Mouse (Mus musculus) Patski (cell line): Measurements from ENCODE around the gene Ywhah. TPM values are rescaled to one million over a fixed set of nuclear protein-coding genes. Genes with fewer than 3 reads are reported as not detected.

ENCODE experiments used
- ATAC-seq: fragments of 100-300 bp; one replicate; pipeline ENCODE4 v1.8.0; 2021
- CTCF ChIA-PET: fragments of 350-600 bp; sonication (Branson Sonifier 250); formaldehyde crosslinking; loops from one replicate; lab custom pipeline; 2022; ENCODE audit warnings: inconsistent platforms; lab: Charles Lee
- POLR2A ChIA-PET: fragments of 350-600 bp; sonication (Branson Sonifier 250); formaldehyde crosslinking; loops from one replicate; lab custom pipeline; 2022; ENCODE audit warnings: antibody characterized with exemption, inconsistent platforms; lab: Charles Lee
- DNase-seq: peaks from one replicate; pipeline ENCODE4 v3.0.0-alpha.2; 2011; ENCODE audit warnings: low read depth, low spot score
- H3K27me3 ChIP-seq: fragments of 371-371 bp; one replicate; pipeline ENCODE4 v1.5.1; 2021
- CTCF ChIP-seq: fragments of 100-300 bp; IDR thresholded peaks from one replicate; pipeline ENCODE4 v1.5.1; 2021
- in situ Hi-C: fragments of 300-500 bp; cut with MboI; formaldehyde crosslinking; loops from 3 replicates; pipeline ENCODE4 v1.11.1; 2018; ENCODE audit warnings: low pct_unique_long_range_greater_than_20kb, mixed read lengths
- polyA plus RNA-seq: library from polyadenylated mRNA; unstranded; gene quantifications from one replicate; pipeline ENCODE4 v1.2.3, GENCODE M21; 2021

The Ywhah gene
- polyA plus RNA-seq, 1 experiment from 2014 or later, result 296 TPM

GRCm38 (mm10) chr5:33009818-33010812 is 8.5 kb upstream of the Ywhah start:
- no peak for TF ChIP-seq CTCF
- in situ Hi-C loops, result no loop called here
- ChIA-PET POLR2A (interaction anchor here (0.6 kb wide), 1 partner anchor 11 kb away, joined by 7 read pairs; no protein-coding TSS in a partner anchor), CTCF (interaction anchor here (1.2 to 5.6 kb wide), 2 partner anchors 11 to 16 kb away, joined by 3 to 26 read pairs; no protein-coding TSS in a partner anchor)
- no peak for DNase-seq
- H3K27me3 ChIP-seq, result no peaks in the 10 kb centered on the region
- ATAC-seq, result peak; percentile 12

DNA sequence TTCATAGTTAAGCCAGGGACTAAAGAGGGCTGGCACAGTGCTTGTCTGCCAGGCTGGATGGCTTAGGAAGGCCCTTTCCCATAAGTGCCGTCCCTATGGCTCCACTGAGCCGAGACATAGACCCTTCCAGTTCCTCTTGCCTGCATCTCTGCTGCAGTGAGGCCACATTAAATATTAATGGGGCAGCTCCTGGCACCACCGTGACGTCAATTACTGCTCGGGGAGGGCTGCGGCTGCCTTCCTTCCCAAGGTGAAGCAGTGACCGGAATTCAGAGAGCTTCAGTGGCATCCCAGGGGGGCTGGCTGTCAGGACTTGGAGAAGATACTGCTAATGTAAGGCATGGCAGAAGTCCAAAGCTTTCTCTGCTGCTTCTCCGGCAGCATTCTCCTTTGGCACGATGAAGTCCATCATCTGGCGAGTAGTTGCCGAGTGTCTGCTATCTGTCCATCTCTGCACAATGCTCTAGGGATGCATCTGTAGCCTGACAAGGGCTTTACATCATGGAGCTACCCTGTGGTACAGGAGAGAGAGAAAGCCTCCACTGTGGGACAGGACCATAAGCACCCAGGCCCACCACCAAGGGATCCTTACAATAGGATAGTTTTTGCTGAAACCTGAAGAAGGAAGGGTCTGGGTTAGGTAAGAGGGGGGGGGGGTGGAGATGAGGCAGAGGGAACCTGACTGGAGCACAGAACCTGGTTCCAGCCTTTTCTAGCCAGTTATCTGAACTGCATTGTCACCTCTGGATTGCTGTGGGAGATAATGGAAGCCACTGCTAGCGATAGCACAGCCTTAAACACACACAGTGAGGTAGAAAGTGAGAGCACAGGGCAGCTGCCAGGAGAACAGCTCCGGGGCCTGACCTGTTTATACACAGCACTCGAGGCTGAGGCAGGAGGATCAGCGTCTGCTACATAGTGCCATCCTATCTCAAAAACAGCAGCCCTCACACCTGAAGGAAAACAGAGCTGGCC is 7.2 kb upstream of the Ywhah start:
- ATAC-seq (no peak), DNase-seq (no peak)
- POLR2A ChIA-PET, result no interaction called here
- CTCF ChIA-PET, result interaction anchor here (5.6 kb wide), 1 partner anchor 10 kb away, joined by 26 read pairs; no protein-coding TSS in a partner anchor
- TF ChIP-seq CTCF, result no peak
- in situ Hi-C loops, result no loop called here
- H3K27me3 ChIP-seq, result no peaks in the 10 kb centered on the region

GRCm38 (mm10) chr5:33014096-33014495 is 4.5 kb upstream of the Ywhah start:
- in situ Hi-C loops, result no loop called here
- no peak for TF ChIP-seq CTCF
- ATAC-seq, result no peak
- ChIA-PET POLR2A (no interaction called here), CTCF (no interaction called here)
- no peak for DNase-seq
- no peaks in the 10 kb centered on the region for H3K27me3 ChIP-seq

DNA sequence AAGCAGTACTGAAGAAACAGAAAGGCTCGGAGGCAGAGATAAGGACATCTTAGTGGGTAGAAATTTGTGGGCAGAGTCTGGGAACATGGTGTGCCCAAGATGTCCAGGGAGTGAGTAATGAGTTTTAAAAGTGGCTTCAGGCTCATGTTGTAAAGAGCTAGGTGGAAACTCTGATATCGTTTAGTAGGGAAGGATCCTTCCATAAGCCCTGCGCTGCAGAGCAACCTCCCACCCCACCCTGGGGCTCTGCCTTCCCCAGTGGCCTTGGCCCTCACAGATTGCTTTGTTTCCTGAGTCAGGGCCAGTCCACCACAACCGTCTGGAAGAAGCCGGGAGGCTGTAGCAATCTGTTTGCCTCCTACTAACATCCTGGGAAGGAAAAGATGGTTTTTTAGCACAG is 3.0 kb upstream of the Ywhah start:
- ATAC-seq (no peak), DNase-seq (no peak)
- CTCF ChIA-PET, result no interaction called here
- POLR2A ChIA-PET, result no interaction called here
- no peaks in the 10 kb centered on the region for H3K27me3 ChIP-seq
- TF ChIP-seq CTCF, result no peak
- in situ Hi-C loops, result no loop called here

DNA sequence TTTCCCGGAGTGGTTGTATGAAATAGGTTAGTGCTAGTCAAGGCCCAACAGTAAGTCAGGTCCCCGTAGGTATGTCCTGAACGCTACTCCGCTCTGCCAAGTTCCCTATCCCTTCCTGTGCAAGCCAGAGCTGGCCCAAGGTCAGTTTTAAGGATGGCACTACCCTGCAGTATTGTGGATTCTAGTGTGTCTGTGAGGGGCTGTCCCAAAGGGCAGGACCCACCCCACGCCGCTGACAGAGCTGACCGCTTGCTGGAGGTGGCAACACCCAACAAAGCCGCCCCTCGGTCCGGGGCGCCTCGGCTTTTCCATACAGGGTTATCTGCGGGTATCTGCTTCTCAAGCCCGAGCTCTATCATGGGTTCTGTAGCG is 441 bp upstream of the Ywhah start:
- TF ChIP-seq CTCF, result no peak

GRCm38 (mm10) chr5:33019426-33019821 is 808 bp downstream of the Ywhah start:
- in situ Hi-C loops, result no loop called here
- POLR2A ChIA-PET, result interaction anchor here (0.8 to 1.0 kb wide), 2 partner anchors 44 to 103 kb away, joined by 3 read pairs; no protein-coding TSS in a partner anchor
- CTCF ChIA-PET, result interaction anchor here (0.7 to 4.8 kb wide), 5 partner anchors 9 to 89 kb away, joined by 3 to 26 read pairs (median 20); no protein-coding TSS in a partner anchor
- H3K27me3 ChIP-seq, result no peaks in the 10 kb centered on the region
- no peak for DNase-seq
- TF ChIP-seq CTCF, result no peak
- no peak for ATAC-seq

More for the DNA sequence above, 441 bp upstream of the Ywhah start:
- DNase-seq (no peak), ATAC-seq (peak; percentile 6)
- ChIA-PET CTCF (interaction anchor here (0.9 kb wide), 1 partner anchor 78 kb away, joined by 3 read pairs; no protein-coding TSS in a partner anchor), POLR2A (interaction anchor here (0.8 kb wide), 1 partner anchor 24 kb away, joined by 3 read pairs; no protein-coding TSS in a partner anchor)
- H3K27me3 ChIP-seq, result no peaks in the 10 kb centered on the region
- in situ Hi-C loops, result no loop called here

DNA sequence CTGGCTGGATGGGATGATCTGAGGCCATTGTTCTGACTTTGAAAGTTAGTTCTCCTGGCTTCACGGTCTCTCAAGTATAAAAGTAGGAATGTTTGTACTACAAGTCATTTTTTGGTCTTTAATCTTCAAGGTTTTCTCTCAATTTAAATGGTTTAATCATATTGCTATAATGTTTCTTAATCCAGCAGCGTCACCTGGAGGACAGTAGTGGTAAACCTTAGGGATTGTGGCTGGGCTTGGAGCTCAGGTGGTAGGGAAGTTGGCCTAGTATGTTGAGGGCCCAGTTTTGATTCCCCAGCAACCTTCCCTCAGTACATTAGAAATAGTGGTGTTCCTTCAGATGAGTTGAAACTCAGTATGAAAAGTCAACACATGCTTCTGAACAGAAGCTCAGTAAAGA is 3.0 kb downstream of the Ywhah start:
- DNase-seq, result no peak
- ATAC-seq, result no peak
- in situ Hi-C loops, result no loop called here
- ChIA-PET POLR2A (interaction anchor here (0.7 to 0.9 kb wide), 2 partner anchors 11 to 190 kb away, joined by 3 to 7 read pairs; no protein-coding TSS in a partner anchor), CTCF (interaction anchor here (0.7 to 4.8 kb wide), 16 partner anchors 11 to 274 kb away, joined by 3 to 26 read pairs (median 4); no protein-coding TSS in a partner anchor)
- peak; percentile 93 for TF ChIP-seq CTCF
- no peaks in the 10 kb centered on the region for H3K27me3 ChIP-seq

GRCm38 (mm10) chr5:33023337-33023736 is 4.7 kb downstream of the Ywhah start:
- in situ Hi-C loops, result no loop called here
- DNase-seq (no peak), ATAC-seq (no peak)
- no peaks in the 10 kb centered on the region for H3K27me3 ChIP-seq
- CTCF ChIA-PET, result interaction anchor here (0.5 to 4.8 kb wide), 10 partner anchors 10 to 115 kb away, joined by 3 to 26 read pairs (median 4); no protein-coding TSS in a partner anchor
- POLR2A ChIA-PET, result no interaction called here
- no peak for TF ChIP-seq CTCF

DNA sequence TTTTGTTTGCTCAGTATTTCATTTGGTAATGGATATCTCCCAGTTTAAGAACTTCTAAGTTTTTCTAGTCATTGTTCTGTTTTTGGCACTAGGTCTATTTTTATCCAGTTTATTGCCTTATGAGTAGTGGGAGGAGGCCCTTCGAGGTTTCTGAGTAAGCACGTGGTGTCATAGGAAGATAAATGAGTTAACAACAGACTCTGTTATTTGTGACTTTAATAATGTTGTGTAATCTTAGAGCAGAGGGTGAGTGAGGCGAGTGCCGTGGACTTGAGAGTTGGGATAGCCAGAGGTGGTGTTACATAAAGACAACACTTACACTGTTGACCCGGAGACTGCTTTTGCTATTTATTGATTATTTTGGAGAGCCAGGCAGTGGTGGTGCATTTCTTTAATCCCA is 5.9 kb downstream of the Ywhah start:
- DNase-seq (no peak), ATAC-seq (no peak)
- ChIA-PET POLR2A (no interaction called here), CTCF (interaction anchor here (1.1 to 1.6 kb wide), 3 partner anchors 9 to 111 kb away, joined by 3 to 7 read pairs (median 5); no protein-coding TSS in a partner anchor)
- in situ Hi-C loops, result no loop called here
- no peak for TF ChIP-seq CTCF
- no peaks in the 10 kb centered on the region for H3K27me3 ChIP-seq
